Mouse (Mus musculus) liver, postnatal 0 days (tissue): ENCODE measurements around the gene Prdx5.

ENCODE experiments used
- CTCF ChIP-seq: sonication (generic); IDR thresholded peaks from 2 replicates; pipeline ENCODE4 v1.5.1; 2016; ENCODE audit warnings: antibody characterized with exemption, low read depth
- EP300 ChIP-seq: IDR thresholded peaks from 2 replicates; pipeline ENCODE4 v1.6.1; 2016; ENCODE audit warnings: antibody characterized with exemption, low read depth, mild to moderate bottlenecking

DNA sequence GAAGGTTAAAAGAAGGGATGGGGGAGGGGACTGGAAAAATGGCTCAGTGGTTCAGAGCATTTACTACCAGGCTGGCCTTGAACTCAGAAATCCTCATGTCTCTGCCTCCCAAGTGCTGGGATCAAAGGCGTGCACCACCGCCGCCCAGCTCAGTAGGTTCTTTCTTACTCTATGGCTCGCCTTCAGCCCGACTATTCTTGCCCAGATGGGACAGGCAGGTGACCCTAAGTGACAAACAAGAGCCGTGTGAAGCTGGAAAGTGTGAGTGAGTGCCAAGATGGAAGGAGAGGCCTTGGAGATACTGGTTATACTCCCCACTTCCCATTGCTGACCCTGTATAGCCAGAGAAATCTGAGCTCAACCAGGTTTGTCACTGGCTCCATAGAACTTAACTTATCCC lies 33.8 kb upstream of the Prdx5 start:
- no peak for TF ChIP-seq EP300
- no peak for TF ChIP-seq CTCF
